Mouse (Mus musculus) natural killer cell, adult 2 months (primary cell): Measurements from ENCODE around the gene Taco1.
"Not testable (repeated sequence)": the region's sequence is repeated elsewhere in the genome, so short reads cannot be mapped to it uniquely, and the experiment has no call there.

Source experiments
- DNase-seq, 2 experiments: peaks; one replicate each; pipeline ENCODE4 v3.0.0; 2022; ENCODE audit warnings: low spot score in 2 of 2

Taco1 gene

DNA sequence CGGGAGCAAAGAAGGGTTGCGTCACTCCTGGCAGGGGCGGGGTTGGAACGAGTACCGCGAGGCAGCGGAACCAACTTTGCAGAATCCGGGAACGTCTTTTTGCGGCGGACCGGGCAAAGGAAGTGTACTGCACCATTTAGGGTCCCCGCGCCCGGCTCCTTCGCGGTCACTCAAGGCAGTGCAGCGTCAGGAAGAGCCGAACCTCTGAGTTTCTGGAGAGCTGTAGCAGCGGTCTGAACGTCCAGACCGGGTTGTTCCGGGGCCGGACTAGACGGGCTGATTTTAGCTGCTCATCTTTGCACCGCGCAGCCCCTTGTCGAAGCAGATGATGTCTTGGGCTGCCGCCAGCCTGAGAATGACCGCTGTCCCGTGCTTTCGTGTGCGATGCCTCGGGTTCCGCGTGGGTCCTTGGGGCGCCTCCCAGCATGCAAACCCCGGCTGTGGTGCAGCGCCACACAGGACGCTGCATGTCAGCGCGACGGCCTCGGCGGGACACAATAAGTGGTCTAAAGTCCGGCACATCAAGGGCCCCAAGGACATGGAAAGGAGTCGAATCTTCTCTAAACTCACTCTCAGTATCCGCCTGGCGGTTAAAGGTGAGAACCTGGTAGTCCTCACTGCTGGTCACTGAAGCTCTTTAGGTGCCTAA lies at the start of gene Taco1:
Gene Taco1, plus strand, starts transcription at position 139 of the 649 bp plus-strand sequence.
- peak; percentile 88 to 91 for DNase-seq

DNA sequence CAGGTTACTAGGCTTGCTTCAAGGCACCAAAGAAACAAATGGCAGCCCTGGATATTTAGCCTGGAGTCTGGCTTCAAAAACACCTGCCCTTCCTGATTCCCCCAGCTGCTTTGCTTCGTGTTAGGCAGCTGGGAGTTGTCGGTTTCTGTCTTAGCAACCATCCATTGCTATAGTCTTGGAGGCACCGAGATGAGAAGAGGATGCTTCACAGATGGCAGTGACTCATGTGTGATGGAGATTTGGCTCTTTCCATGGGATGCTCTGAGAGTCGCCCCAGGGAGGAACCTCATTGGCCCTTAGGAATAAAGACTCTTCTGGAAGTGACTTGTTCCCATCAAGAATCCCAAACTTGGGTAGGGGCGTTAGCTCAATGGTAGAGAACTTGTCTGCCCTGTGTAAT lies 49.4 kb upstream of the Taco1 start:
- DNase-seq: no peak

DNA sequence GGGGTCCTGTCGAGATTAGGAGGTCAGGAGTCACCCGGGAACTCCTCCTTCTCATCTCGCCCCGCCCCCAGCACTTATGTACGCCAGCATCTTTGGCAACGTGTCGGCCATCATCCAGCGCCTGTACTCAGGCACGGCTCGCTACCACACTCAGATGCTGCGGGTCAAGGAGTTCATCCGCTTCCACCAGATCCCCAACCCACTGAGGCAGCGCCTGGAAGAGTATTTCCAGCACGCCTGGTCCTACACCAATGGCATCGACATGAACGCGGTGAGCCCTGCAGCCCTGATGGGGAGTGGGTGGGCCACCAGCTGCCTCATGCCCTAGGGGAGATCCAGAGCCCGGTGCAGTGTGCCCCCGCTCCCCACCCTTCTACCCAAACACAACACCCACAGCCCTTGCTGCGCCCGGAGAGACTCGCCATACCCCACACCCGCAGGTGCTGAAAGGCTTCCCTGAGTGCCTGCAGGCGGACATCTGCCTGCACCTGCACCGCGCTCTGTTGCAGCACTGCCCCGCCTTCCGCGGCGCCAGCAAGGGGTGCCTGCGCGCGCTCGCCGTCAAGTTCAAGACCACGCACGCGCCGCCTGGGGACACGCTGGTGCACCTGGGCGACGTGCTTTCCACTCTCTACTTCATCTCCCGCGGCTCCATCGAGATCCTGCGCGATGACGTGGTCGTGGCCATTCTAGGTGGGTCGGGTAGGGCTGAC lies 45.7 kb upstream of the Taco1 start:
- no peak for DNase-seq

DNA sequence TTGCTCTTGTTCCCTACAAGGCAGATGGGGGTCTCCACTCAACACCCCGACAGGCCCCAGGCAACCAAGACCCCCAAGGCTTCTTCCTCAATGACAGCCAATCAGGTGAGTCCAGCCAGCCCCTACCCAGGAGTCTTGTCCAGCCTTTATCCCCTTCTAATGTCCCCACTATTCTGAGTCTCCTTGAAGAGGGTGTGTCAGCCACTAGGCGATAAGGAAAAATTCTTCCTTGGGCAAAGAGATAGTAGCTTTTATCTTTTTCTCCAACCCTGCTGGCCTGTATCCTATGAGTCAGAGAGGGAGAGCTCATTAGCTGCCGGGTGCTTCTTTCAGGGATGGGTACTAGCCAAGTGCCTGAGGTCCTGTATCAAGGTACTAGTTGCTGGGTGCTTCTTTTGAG lies 40.1 kb upstream of the Taco1 start:
- no peak for DNase-seq

DNA sequence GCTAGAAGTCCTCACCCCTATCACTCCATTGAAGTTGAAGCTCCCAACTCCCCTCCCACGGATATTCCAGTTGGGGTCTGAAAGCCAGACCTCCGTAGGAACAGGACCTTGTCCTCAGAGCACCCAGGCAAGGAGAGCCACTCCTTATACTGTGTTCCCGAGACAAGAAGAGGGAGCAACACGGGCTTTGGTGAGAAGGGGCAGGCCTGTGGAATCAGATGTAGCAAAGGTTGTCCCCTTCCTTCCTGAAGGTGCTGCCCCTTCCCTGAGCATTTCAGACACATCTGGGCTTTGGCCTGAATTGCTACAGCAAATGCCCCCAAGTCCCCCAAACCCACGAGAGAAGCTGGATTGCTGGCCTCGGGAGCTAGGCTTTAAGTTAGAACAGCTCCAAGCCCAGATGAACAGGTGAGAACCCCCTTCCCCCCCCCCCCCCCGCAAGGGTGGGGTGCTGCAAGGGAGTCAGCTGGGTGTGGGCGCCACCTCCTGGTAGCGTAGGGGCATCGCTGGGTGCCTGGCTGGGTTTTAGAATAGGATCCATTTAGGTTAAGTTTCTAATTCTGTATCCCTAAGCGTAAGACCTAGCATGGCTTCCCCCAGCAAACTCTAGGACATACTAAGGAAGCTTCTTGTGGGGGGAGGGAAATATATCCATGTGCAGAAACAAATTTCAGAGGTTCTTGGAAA lies 39.3 kb upstream of the Taco1 start:
- DNase-seq: peak; percentile 62 to 80

GRCm38 (mm10) chr11:106027607-106028006 lies 38.3 kb upstream of the Taco1 start:
- no peak for DNase-seq

- not testable (repeated sequence) for DNase-seq
Observed at GRCm38 (mm10) chr11:106032074-106032473, 33.8 kb upstream of the Taco1 start.

DNA sequence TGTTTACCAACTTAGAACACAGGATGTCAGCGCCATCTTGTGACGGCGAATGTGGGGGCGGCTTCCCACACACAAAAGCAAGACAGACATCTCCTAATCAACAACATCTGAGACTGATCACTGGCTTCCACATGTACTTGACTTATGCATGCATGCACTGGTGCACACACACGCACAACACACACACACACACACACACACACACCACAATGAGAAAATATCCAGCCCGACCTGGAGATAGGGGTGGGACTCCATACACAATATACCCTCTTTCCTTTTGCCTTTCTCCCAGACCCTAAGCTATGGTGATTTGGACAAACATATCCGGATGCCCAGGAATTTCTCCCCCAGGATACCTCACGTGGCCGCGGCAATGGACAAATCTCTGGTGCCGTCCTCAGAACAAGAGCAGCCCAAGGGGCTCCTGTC lies 32.4 kb upstream of the Taco1 start:
- DNase-seq: peak; percentile 66 to 75

DNA sequence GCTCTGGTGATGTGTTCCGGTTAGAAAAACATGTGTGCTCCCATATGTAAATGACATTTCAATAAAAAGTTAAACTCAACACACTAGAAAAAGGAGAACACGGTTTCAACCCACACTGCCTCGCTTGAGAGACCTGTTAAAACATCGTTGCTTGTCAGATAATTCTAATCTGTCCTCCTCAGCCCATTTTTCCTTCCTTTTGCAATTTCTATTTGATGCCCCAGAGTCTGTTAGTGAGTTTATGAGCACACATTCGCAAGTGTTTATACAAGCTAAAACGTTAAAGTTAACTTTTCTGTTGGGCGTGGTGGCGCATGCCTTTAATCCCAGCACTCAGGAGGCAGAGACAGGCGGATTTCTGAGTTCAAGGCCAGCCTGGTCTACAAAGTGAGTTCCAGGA lies 30.9 kb upstream of the Taco1 start:
- no peak for DNase-seq

- DNase-seq: peak; percentile 98
Observed at GRCm38 (mm10) chr11:106036548-106037417, 29.1 kb upstream of the Taco1 start, which contains the start of gene Dcaf7. Gene Dcaf7 (plus strand): TSS chr11:106036872.

DNA sequence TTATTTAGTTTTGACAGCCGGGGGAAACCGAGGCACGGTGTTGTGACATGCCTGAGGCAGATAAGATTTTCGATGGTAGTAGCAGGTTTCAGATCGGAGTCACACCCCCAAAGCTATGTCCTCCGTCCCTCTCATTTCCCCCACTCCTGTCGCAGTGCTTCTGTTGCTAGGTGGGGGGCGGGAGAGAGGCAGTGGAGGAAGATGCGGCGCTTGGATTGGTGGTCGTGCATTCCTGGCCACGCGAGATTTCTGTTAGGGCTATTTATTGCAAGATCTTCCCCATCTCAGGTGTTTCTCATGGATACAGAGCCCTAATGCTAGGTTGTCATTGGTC lies 28.5 kb upstream of the Taco1 start:
- peak; percentile 25 to 41 for DNase-seq

DNA sequence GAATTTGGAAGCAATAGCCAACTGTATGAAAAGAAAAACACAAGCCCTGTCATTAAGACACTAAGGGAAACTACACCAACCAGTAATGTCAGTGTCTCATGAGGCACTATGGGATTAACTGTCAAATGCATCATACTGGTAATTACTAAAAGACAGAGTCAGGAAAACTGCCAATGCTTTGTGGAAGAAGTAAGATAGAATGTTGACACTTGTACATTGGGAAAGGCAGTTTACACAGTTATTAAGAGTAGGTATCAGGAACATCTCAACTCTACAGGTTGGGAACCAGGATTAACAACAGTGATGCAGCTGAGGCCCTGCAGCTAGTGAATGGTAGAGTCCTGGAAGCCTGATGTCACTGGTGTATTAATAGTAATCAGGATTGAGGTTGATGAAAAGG lies 21.5 kb upstream of the Taco1 start:
- no peak for DNase-seq

DNA sequence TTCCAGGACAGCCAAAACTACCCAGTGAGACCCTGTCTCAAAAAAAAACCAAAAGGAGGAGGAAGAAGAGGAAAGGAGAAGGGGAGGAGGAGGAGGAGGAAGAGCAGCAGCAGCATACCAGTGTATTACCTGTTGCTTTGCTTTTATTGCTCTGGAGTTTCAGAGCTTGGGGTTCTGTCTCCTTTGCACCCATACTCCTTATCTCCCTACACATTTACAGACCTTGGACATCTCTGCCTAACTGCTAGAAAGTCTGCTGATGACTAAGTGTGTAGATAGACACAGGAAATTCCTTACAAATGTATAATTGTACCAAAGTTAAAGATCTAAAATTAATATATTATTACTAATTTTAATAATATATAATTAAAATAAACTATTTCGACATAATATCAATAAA lies 20.6 kb upstream of the Taco1 start:
- DNase-seq: no peak

DNA sequence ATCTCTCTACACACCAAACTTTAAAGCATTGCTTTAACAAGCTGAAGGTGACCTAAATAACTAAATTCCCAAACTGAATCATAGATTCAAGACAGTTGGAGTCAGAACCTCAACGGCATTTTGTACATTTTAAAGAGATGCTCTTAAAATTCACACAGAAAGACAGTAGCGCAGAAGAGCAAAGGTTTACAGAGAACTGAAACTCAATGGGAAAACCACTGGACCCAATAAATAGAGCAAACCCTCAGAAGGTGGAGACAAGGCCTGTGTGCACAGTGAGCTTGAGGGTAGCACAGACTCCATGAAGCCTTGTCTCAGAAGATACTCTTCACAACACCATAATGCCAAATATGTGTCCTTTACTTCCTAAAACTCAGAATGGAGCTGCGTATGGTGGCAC lies 20.1 kb upstream of the Taco1 start:
- no peak for DNase-seq

DNA sequence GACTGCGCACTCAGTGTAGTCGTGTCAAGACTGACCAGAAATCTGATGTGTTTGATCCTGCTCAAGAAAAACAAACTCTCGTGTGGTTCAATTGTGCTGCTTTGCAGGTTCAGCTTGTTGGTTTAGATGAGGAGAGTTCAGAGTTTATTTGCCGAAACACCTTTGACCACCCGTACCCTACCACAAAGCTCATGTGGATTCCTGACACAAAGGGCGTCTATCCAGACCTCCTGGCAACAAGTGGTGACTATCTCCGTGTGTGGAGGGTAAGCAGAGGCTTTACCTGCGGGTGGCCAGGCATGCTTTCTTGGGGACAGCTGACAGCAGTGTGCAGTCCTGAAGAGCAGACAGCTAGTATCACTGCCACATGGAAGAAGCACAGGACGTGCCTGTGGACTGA lies 19.3 kb upstream of the Taco1 start:
- no peak for DNase-seq

GRCm38 (mm10) chr11:106053921-106054320 lies 11.9 kb upstream of the Taco1 start:
- no peak for DNase-seq

DNA sequence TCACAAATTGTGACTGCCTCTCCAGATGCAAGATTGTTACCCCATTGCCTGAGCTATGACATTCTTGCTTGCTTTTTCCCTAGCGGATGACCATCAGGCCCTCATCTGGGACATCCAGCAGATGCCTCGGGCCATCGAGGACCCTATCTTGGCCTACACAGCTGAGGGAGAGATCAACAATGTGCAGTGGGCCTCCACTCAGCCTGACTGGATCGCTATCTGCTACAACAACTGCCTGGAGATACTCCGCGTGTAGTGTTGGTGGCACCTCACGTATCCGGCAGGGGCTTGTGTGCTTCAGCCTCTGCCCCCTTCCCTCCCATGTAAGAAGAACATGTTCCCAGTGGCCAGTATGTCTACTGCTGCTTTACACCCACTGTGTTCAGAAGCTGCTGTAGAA lies 11.3 kb upstream of the Taco1 start:
- DNase-seq: no peak

GRCm38 (mm10) chr11:106055341-106055740 lies 10.5 kb upstream of the Taco1 start:
- no peak for DNase-seq

GRCm38 (mm10) chr11:106056819-106057491 lies 8.9 kb upstream of the Taco1 start:
- peak in 1 of 2 experiments; percentile 19 for DNase-seq

DNA sequence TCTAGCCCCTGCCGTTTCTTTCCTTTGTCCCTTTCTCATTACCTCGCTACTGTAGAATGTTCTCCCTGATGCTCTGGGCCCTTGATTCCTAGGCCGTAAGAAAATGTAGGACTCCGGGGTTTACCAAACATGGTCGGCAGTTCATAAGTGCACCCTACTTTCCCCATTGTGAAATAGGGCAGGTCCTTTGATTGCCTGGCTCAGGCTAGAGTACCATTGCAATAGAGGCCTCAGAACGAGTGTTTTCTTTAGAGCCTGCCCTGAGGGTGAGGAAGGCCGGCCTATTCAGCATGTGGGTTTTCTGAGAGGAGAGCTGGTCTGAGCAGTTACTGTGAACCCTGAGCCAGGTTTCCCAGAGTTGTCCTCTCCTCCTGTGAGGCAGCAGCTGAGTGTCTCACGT lies 7.8 kb upstream of the Taco1 start:
- DNase-seq: no peak

GRCm38 (mm10) chr11:106060549-106060948 lies 5.3 kb upstream of the Taco1 start:
- DNase-seq: no peak
